Mouse (Mus musculus) CH12.LX (cell line): ENCODE results near the gene Ppp6r3. TPM values are rescaled to one million over a fixed set of nuclear protein-coding genes. Genes with fewer than 3 reads are reported as not detected.

Experiments
- DNase-seq: peaks from one replicate; pipeline ENCODE4 v3.0.0-alpha.2; 2013; ENCODE audit errors: extremely low read depth
- H3K27ac ChIP-seq: 2 replicates; pipeline ENCODE4 v1.5.1; 2012; ENCODE audit warnings: low read depth, mild to moderate bottlenecking, control low read depth, moderate library complexity; ENCODE audit not compliant: insufficient read depth
- H3K27me3 ChIP-seq: replicated peaks from 2 replicates; pipeline ENCODE3; 2012; ENCODE audit warnings: inconsistent platforms
- H3K36me3 ChIP-seq, 2 experiments: replicated peaks in 1 of 2; 2 replicates each; pipeline versions ENCODE3 to v1.6.1; 2012; ENCODE audit warnings: inconsistent platforms in 1 of 2, low read length in 1 of 2, mild to moderate bottlenecking in 1 of 2, mixed read lengths in 1 of 2, moderate library complexity in 1 of 2; ENCODE audit not compliant: control insufficient read depth in 1 of 2, insufficient read depth in 1 of 2
- H3K4me1 ChIP-seq, 2 experiments: 2 replicates each; pipeline ENCODE4 v1.6.1; 2012; ENCODE audit warnings: inconsistent platforms in 1 of 2, moderate library complexity in 1 of 2; ENCODE audit not compliant: insufficient read depth in 2 of 2, control insufficient read depth in 1 of 2
- H3K4me2 ChIP-seq: 2 replicates; pipeline ENCODE4 v1.6.1; 2012; ENCODE audit warnings: low read depth, mild to moderate bottlenecking, control low read depth; ENCODE audit not compliant: poor library complexity, insufficient read depth, severe bottlenecking
- H3K4me3 ChIP-seq, 3 experiments: fragments of 150-350 bp in 1 of 3; sonication (generic) in 1 of 3; replicated peaks in 1 of 3; 2 replicates each; pipeline versions ENCODE3 to v1.5.1; 2011 to 2012; ENCODE audit warnings: low read depth in 2 of 3, low read length in 2 of 3, mild to moderate bottlenecking in 2 of 3, moderate library complexity in 2 of 3, control low read depth in 1 of 3, improper control_type of control experiment in 1 of 3, inconsistent platforms in 1 of 3, mixed read lengths in 1 of 3; ENCODE audit not compliant: poor library complexity in 1 of 3
- H3K79me2 ChIP-seq: replicated peaks from 2 replicates; pipeline ENCODE4 v1.6.1; 2012; ENCODE audit warnings: mild to moderate bottlenecking, moderate library complexity; ENCODE audit not compliant: control insufficient read depth, poor library complexity, insufficient read depth, severe bottlenecking; ENCODE audit errors: extremely low read depth
- H3K9ac ChIP-seq: 2 replicates; pipeline ENCODE4 v1.6.1; 2012; ENCODE audit warnings: low read depth, mild to moderate bottlenecking, control low read depth, moderate library complexity; ENCODE audit not compliant: insufficient read depth
- H3K9me3 ChIP-seq: replicated peaks from 2 replicates; pipeline ENCODE3; 2012; ENCODE audit warnings: low read length, inconsistent platforms, mixed read lengths
- BHLHE40 ChIP-seq: IDR thresholded peaks from 2 replicates; pipeline ENCODE4 v1.6.1; 2011; ENCODE audit warnings: mild to moderate bottlenecking, low read depth, low read length, improper control_type of control experiment
- ETS1 ChIP-seq: conservative IDR thresholded peaks from 2 replicates; pipeline ENCODE4 v1.6.1; 2012; ENCODE audit warnings: low read depth, mild to moderate bottlenecking, inconsistent platforms, low read length, improper control_type of control experiment, moderate library complexity
- MAFK ChIP-seq: IDR thresholded peaks from 2 replicates; pipeline ENCODE4 v1.6.1; 2011; ENCODE audit warnings: low read length, improper control_type of control experiment; ENCODE audit not compliant: insufficient replicate concordance
- MEF2A ChIP-seq: IDR thresholded peaks from 2 replicates; pipeline ENCODE4 v1.6.1; 2014; ENCODE audit warnings: low read depth, mild to moderate bottlenecking, inconsistent platforms, low read length, improper control_type of control experiment, borderline replicate concordance
- NRF1 ChIP-seq: IDR thresholded peaks from 2 replicates; pipeline ENCODE4 v1.6.1; 2014; ENCODE audit warnings: low read depth, mild to moderate bottlenecking, inconsistent platforms, low read length, improper control_type of control experiment, moderate library complexity
- SMC3 ChIP-seq: IDR thresholded peaks from 2 replicates; pipeline ENCODE4 v1.6.1; 2011; ENCODE audit warnings: low read depth, low read length, improper control_type of control experiment
- ZNF384 ChIP-seq: IDR thresholded peaks from 2 replicates; pipeline ENCODE4 v1.6.1; 2012; ENCODE audit warnings: low read depth, low read length, improper control_type of control experiment, inconsistent platforms
- dilution Hi-C: fragments of 300-500 bp; cut with MboI; formaldehyde crosslinking; loops from 2 replicates; pipeline ENCODE4 v1.14.3; 2020; ENCODE audit warnings: low sequenced_read_pairs; ENCODE audit not compliant: extremely low pct_unique_long_range_greater_than_20kb, extremely low pct_ligation_motif_present
- in situ Hi-C: fragments of 300-500 bp; cut with MboI; formaldehyde crosslinking; loops from 3 replicates; pipeline ENCODE4 v1.14.3; 2019; ENCODE audit warnings: low sequenced_read_pairs, low pct_ligation_motif_present, low pct_unique_long_range_greater_than_20kb, mixed read lengths
- polyA plus RNA-seq: library from polyadenylated mRNA; unstranded; fragments of >175 nt; gene quantifications from 2 replicates; pipeline ENCODE4 v1.2.1, GENCODE M21; 2012; ENCODE audit warnings: low read depth; ENCODE audit not compliant: insufficient read length
- total RNA-seq, 2 experiments: library from RNA; depleted of rRNA; stranded (reverse); fragments of 300-350 nt in 1 of 2; fragments of >200 nt in 1 of 2; gene quantifications; 2 replicates each; pipeline ENCODE4 v1.2.3; 2012 to 2014

Gene Ppp6r3
- total and polyA plus RNA-seq, 3 experiments = 68.5 to 94.6 (median 72.3) TPM

DNA sequence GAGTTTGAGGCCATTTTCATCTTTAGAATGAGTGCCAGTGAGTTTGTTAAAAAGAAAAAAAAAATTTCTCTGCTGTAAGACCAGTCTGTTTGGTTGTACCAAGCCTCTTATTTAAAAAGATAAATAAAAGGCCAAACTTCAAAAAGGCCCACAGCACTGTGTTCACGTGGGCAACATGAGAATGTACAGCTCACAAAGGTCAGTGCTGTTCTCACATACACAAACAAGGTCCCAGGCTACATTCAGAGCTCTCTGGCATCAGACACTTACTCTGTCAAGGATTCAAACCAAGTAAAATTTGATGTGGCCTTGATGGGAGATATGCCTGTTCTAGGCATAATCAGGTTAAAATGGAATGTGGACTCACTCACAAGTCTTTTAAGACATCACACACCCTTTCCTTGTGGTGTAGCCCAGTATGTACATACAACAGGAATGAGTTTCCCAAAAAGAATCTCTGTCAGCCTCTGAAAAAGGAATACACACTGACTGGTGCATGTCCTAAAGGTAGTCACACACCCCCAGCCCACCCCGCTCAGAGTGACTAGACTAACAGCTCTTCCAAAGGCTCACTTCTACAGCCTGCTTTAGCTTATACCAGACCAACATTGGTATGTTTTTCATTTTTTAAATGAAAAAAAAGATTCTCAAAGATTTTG lies 19.3 kb downstream of the Ppp6r3 start:
- no peak overlapping the region for H3K9ac ChIP-seq
- no peak overlapping the region for H3K4me2 ChIP-seq
- peaks cover 3% of the 10 kb centered on the region for H3K9me3 ChIP-seq
- H3K27me3 ChIP-seq = no peaks in the 10 kb centered on the region
- peaks cover 2 to 43% of the 10 kb centered on the region in 2 experiments; a peak in 3 of 4 replicates for H3K4me1 ChIP-seq
- dilution Hi-C loops = no loop called here
- no peak for DNase-seq
- in situ Hi-C loops = no loop called here
- H3K4me3 ChIP-seq = no peak overlapping the region
- peaks cover 82% of the 10 kb centered on the region for H3K79me2 ChIP-seq
- peaks cover 3 to 15% of the 10 kb centered on the region in 2 experiments for H3K36me3 ChIP-seq
- TF ChIP-seq MAFK (no peak), BHLHE40 (no peak)
- H3K27ac ChIP-seq = no peak overlapping the region

DNA sequence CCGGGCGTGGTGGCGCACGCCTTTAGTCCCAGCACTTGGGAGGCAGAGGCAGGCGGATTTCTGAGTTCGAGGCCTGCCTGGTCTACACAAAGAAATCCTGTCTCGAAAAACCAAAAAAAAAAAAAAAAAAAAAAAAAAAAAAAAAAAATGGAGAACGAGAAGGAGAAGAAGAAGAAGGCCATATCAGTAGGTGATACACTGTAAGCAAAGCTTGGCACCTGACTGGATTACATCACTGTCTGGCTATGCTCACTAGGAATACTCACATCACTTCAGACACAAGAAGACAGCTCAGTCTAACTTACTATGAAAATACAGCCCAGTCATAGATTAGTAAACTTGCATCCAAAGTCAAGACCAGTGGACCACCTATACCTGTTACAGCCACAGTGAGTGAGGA lies 20.8 kb downstream of the Ppp6r3 start:
- in situ Hi-C loops = no loop called here
- no peak overlapping the region for H3K4me2 ChIP-seq
- H3K4me1 ChIP-seq = peaks cover 2 to 56% of the 10 kb centered on the region in 2 experiments; a peak in 3 of 4 replicates
- peaks cover under 1 to 7% of the 10 kb centered on the region in 2 experiments for H3K36me3 ChIP-seq
- DNase-seq = no peak
- H3K27ac ChIP-seq = no peak overlapping the region
- H3K9ac ChIP-seq = no peak overlapping the region
- TF ChIP-seq ZNF384 (peak; percentile 62; the same call in 1 of the 2 replicates), NRF1 (no peak)
- H3K4me3 ChIP-seq = no peak overlapping the region
- H3K27me3 ChIP-seq = no peaks in the 10 kb centered on the region
- H3K79me2 ChIP-seq = peaks cover 78% of the 10 kb centered on the region
- no peaks in the 10 kb centered on the region for H3K9me3 ChIP-seq
- dilution Hi-C loops = no loop called here

DNA sequence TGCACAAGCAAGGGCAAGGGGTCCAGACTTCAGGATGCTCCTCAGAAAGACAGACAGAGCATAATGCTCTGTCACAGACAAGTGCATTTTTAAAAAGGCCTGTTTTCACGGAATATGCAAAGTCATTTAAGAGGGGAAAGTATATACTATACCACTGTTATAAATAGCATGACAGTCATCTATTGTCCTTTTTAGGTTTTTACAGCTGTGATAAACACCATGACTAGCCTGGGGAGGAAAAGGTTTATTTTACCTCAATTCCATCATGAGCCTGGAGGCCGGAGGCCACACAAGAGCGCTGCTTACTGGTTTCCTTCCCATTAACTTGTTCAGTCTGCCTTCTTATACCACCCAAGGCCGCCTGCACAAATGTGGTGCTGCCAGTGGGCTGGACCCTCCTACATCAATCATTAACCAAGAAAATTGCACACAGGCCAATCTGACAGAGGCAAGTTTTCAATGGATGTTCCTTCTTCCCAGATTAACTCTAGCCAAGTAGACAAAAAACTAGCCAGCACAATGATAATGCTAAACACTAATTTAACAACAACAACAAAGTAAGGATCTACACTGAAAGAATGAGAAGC lies 23.9 kb downstream of the Ppp6r3 start:
- TF ChIP-seq SMC3 (no peak), ETS1 (peak; percentile 54; the same call in 1 of the 2 replicates), MEF2A (peak; percentile 85)
- Histone ChIP-seq H3K79me2 (peaks cover 85% of the 10 kb centered on the region), H3K27ac (0 out of 2 replicates have a peak overlapping the region, but pooled peaks have one; percentile 10), H3K9me3 (peaks cover 6% of the 10 kb centered on the region), H3K4me2 (0 out of 2 replicates have a peak overlapping the region, but pooled peaks have one; percentile 25), H3K27me3 (no peaks in the 10 kb centered on the region), H3K4me3 (no peak overlapping the region), H3K4me1 (peaks cover 2 to 61% of the 10 kb centered on the region in 2 experiments; a peak in 3 of 4 replicates), H3K9ac (no peak overlapping the region), H3K36me3 (peaks cover 0 to 20% of the 10 kb centered on the region in 2 experiments)
- dilution Hi-C loops = no loop called here
- peak; percentile 51 for DNase-seq
- in situ Hi-C loops = no loop called here
